Mouse (Mus musculus): Measurements from ENCODE around the gene A130010J15Rik. TPM values are rescaled to one million over a fixed set of nuclear protein-coding genes. Genes with fewer than 3 reads are reported as not detected.

The A130010J15Rik gene
- total and polyA plus RNA-seq, 2 experiments from 2014 or later: 8.9 to 11.2 TPM

GRCm38 (mm10) chr1:193195169-193195810, 27.4 kb downstream of the A130010J15Rik start:
- Histone ChIP-seq H3K9me3 (ENCODE audit: low read length) (no peaks in the 10 kb centered on the region), H3K4me1 (ENCODE audit: insufficient read depth, low read length) (0 out of 2 replicates have a peak, but pooled peaks cover 3% of the 10 kb centered on the region), H3K4me2 (ENCODE audit: low read depth, low read length) (no peak overlapping the region), H3K9ac (replicated peaks; ENCODE audit: low read length) (no peak overlapping the region), H3K27me3 (ENCODE audit: insufficient read depth, low read length) (no peaks in the 10 kb centered on the region), H3K4me3 (ENCODE audit: low read length) (no peak overlapping the region), H3K27ac (no peak overlapping the region), H3K36me3 (ENCODE audit: insufficient read depth, low read length) (no peaks in the 10 kb centered on the region)
- no peak for DNase-seq (ENCODE audit: low spot score)
- 75% methylated on average over 3 of the region's 3 CpGs for WGBS
- TF ChIP-seq CTCF (IDR thresholded peaks at IDR 0.05; ENCODE audit: low read depth): no peak
- ATAC-seq: no peak

DNA sequence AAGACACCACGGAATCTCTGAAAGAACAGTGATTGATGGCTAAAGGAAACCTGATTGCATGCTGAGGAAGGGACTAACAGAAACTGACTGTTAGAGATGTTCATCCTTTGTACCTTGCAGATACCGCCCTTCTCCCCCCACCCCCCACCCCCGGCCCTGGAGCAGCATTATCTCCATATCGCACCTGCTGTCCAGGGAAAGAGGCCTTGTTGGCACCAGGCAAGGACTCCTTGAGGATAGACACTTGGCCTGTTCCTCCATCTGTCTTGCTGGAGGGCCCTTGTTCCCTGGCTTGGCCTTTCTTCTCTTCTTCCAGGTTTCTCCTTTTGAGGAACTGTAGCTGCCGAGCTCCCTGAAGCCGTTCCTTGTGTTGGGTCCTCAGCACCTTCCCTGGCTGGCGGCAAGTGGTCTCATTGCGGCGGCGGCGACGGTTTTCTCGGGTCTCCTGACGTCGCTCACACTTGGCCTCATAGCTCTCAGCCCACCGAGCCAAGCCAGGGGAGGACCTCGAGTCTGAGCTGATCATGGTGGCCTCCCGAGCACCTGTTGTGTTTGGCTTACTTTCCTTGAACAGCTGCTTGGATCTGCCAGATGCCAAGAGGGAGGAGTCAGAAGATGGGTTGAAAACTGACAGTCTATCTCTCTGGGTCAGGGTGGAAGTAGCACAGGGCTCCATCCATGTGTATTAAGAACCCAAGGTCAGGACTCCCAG, 29.8 kb downstream of the A130010J15Rik start:
- WGBS: 81% methylated on average over 18 of the region's 18 CpGs

GRCm38 (mm10) chr1:193198312-193198711, 30.5 kb downstream of the A130010J15Rik start:
- DNase-seq (ENCODE audit: low spot score) (no peak), ATAC-seq (no peak)
- Histone ChIP-seq H3K27ac (no peak overlapping the region), H3K27me3 (ENCODE audit: insufficient read depth, low read length) (no peaks in the 10 kb centered on the region), H3K9me3 (ENCODE audit: low read length) (no peaks in the 10 kb centered on the region), H3K4me2 (ENCODE audit: low read depth, low read length) (no peak overlapping the region), H3K4me3 (ENCODE audit: low read length) (no peak overlapping the region), H3K4me1 (ENCODE audit: insufficient read depth, low read length) (no peaks in the 10 kb centered on the region), H3K36me3 (ENCODE audit: insufficient read depth, low read length) (no peaks in the 10 kb centered on the region), H3K9ac (replicated peaks; ENCODE audit: low read length) (no peak overlapping the region)
- whole genome bisulfite sequencing: 97% methylated on average over 2 of the region's 2 CpGs
- peak; percentile 33 for TF ChIP-seq CTCF (IDR thresholded peaks at IDR 0.05; ENCODE audit: low read depth)

More for the DNA sequence above, 29.8 kb downstream of the A130010J15Rik start:
- ATAC-seq (peak; percentile 28; the same call in 1 of the 2 replicates), DNase-seq (ENCODE audit: low spot score) (no peak)
- no peak for TF ChIP-seq CTCF (IDR thresholded peaks at IDR 0.05; ENCODE audit: low read depth)
- Histone ChIP-seq H3K27ac (no peak overlapping the region), H3K4me2 (ENCODE audit: low read depth, low read length) (no peak overlapping the region), H3K4me1 (ENCODE audit: insufficient read depth, low read length) (no peaks in the 10 kb centered on the region), H3K9ac (replicated peaks; ENCODE audit: low read length) (no peak overlapping the region), H3K27me3 (ENCODE audit: insufficient read depth, low read length) (no peaks in the 10 kb centered on the region), H3K4me3 (ENCODE audit: low read length) (no peak overlapping the region), H3K9me3 (ENCODE audit: low read length) (no peaks in the 10 kb centered on the region), H3K36me3 (ENCODE audit: insufficient read depth, low read length) (no peaks in the 10 kb centered on the region)

GRCm38 (mm10) chr1:193200640-193201382, 33.0 kb downstream of the A130010J15Rik start:
- H3K9ac ChIP-seq (replicated peaks; ENCODE audit: low read length): no peak overlapping the region
- no peak for TF ChIP-seq CTCF (IDR thresholded peaks at IDR 0.05; ENCODE audit: low read depth)
- WGBS: 83% methylated on average over 8 of the region's 8 CpGs
- no peaks in the 10 kb centered on the region for H3K9me3 ChIP-seq (ENCODE audit: low read length)
- no peak for ATAC-seq
- H3K4me3 ChIP-seq (ENCODE audit: low read length): no peak overlapping the region
- H3K27me3 ChIP-seq (ENCODE audit: insufficient read depth, low read length): no peaks in the 10 kb centered on the region
- no peak overlapping the region for H3K27ac ChIP-seq
- H3K4me2 ChIP-seq (ENCODE audit: low read depth, low read length): no peak overlapping the region
- no peak for DNase-seq (ENCODE audit: low spot score)
- H3K36me3 ChIP-seq (ENCODE audit: insufficient read depth, low read length): no peaks in the 10 kb centered on the region
- H3K4me1 ChIP-seq (ENCODE audit: insufficient read depth, low read length): no peaks in the 10 kb centered on the region

DNA sequence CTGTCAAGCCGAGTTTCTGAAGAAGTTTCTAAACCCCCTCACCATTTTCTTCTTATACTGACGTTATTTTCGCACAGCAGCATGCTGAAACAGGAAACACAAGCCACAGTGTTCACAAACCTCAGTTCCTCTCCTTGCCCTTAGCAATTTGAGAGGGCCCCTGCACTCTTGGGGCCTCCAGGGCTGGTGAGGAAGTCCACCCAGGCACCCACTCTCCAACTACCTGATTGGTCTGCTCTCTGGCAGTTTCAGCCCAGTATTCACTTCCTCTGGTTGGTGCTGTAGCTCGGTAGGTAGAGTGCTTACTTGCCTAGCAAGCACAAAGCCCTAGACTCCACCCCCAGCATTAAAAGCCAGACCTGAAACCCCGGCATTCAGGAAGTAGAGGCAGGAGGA, 33.5 kb downstream of the A130010J15Rik start, which contains the start of gene Traf3ip3:
TSS of gene Traf3ip3 (minus strand) at position 321 of the 396 bp plus-strand sequence.
- Histone ChIP-seq H3K9me3 (ENCODE audit: low read length) (no peaks in the 10 kb centered on the region), H3K36me3 (ENCODE audit: insufficient read depth, low read length) (no peaks in the 10 kb centered on the region), H3K4me3 (ENCODE audit: low read length) (no peak within 1 kb of the TSS), H3K4me2 (ENCODE audit: low read depth, low read length) (no peak within 1 kb of the TSS), H3K4me1 (ENCODE audit: insufficient read depth, low read length) (no peaks in the 10 kb centered on the region), H3K27ac (no peak within 1 kb of the TSS), H3K9ac (replicated peaks; ENCODE audit: low read length) (no peak within 1 kb of the TSS), H3K27me3 (ENCODE audit: insufficient read depth, low read length) (no peaks in the 10 kb centered on the region)
- DNase-seq (ENCODE audit: low spot score): no peak
- ATAC-seq: no peak
- TF ChIP-seq CTCF (IDR thresholded peaks at IDR 0.05; ENCODE audit: low read depth): no peak
- 70% methylated on average over 5 of the region's 5 CpGs for WGBS

GRCm38 (mm10) chr1:193203821-193204220, 36.0 kb downstream of the A130010J15Rik start:
- TF ChIP-seq CTCF (IDR thresholded peaks at IDR 0.05; ENCODE audit: low read depth): no peak
- Histone ChIP-seq H3K27me3 (ENCODE audit: insufficient read depth, low read length) (no peaks in the 10 kb centered on the region), H3K4me1 (ENCODE audit: insufficient read depth, low read length) (no peaks in the 10 kb centered on the region), H3K27ac (no peak overlapping the region), H3K36me3 (ENCODE audit: insufficient read depth, low read length) (no peaks in the 10 kb centered on the region), H3K4me2 (ENCODE audit: low read depth, low read length) (no peak overlapping the region), H3K9ac (replicated peaks; ENCODE audit: low read length) (no peak overlapping the region), H3K9me3 (ENCODE audit: low read length) (no peaks in the 10 kb centered on the region), H3K4me3 (ENCODE audit: low read length) (no peak overlapping the region)
- DNase-seq (ENCODE audit: low spot score) (no peak), ATAC-seq (no peak)
- 89% methylated on average over 2 of the region's 2 CpGs for WGBS
